Mouse (Mus musculus) cerebellum, postnatal 4 days (tissue): ENCODE results near the gene Cltb.

Source experiments
- DNase-seq, 2 experiments: peaks; one replicate each; pipeline ENCODE4 v3.0.0; 2022; ENCODE audit warnings: low spot score in 2 of 2, mixed read lengths in 1 of 2

The Cltb gene

GRCm38 (mm10) chr13:54596107-54596690, 14.9 kb downstream of the Cltb start:
- DNase-seq: no peak

- no peak for DNase-seq
Observed at GRCm38 (mm10) chr13:54593617-54594016, 17.5 kb downstream of the Cltb start.

GRCm38 (mm10) chr13:54591776-54592356, 19.3 kb downstream of the Cltb start:
- no peak for DNase-seq

GRCm38 (mm10) chr13:54589996-54590951, 20.9 kb downstream of the Cltb start, which contains the start of the genes Nop16 and Higd2a:
Gene Nop16 (minus strand): TSS chr13:54590090.
Gene Higd2a (plus strand): TSS chr13:54590207.
- DNase-seq: peak; percentile 75 to 89

- DNase-seq: no peak
Observed at GRCm38 (mm10) chr13:54589414-54589995, 21.6 kb downstream of the Cltb start.

GRCm38 (mm10) chr13:54585831-54586230, 25.3 kb downstream of the Cltb start:
- no peak for DNase-seq

GRCm38 (mm10) chr13:54582860-54583259, 28.3 kb downstream of the Cltb start:
- no peak for DNase-seq

GRCm38 (mm10) chr13:54582126-54582525, 29.0 kb downstream of the Cltb start:
- DNase-seq: no peak

GRCm38 (mm10) chr13:54581385-54581784, 29.8 kb downstream of the Cltb start:
- DNase-seq: no peak

GRCm38 (mm10) chr13:54577652-54578507, 33.3 kb downstream of the Cltb start:
- no peak for DNase-seq

GRCm38 (mm10) chr13:54575489-54575888, 35.7 kb downstream of the Cltb start:
- peak in 1 of 2 experiments; percentile 28 for DNase-seq

GRCm38 (mm10) chr13:54574854-54575481, 36.2 kb downstream of the Cltb start, which contains the start of gene Arl10:
Gene Arl10 (plus strand): TSS chr13:54575015.
- peak; percentile 51 to 75 for DNase-seq

- DNase-seq: no peak
Observed at GRCm38 (mm10) chr13:54572621-54573020, 38.5 kb downstream of the Cltb start.

- DNase-seq: no peak
Observed at GRCm38 (mm10) chr13:54571637-54572036, 39.5 kb downstream of the Cltb start.

GRCm38 (mm10) chr13:54570736-54571135, 40.4 kb downstream of the Cltb start:
- no peak for DNase-seq

- DNase-seq: no peak
Observed at GRCm38 (mm10) chr13:54569282-54569681, 41.9 kb downstream of the Cltb start.

- DNase-seq: no peak
Observed at GRCm38 (mm10) chr13:54568380-54568779, 42.8 kb downstream of the Cltb start.

- peak in 1 of 2 experiments; percentile 62 for DNase-seq
Observed at GRCm38 (mm10) chr13:54565594-54566345, 45.4 kb downstream of the Cltb start.

GRCm38 (mm10) chr13:54565201-54565581, 46.0 kb downstream of the Cltb start, which contains the start of gene 4833439L19Rik:
Gene 4833439L19Rik (minus strand): TSS chr13:54565435.
- peak; percentile 89 to 93 for DNase-seq
